Mouse (Mus musculus) kidney, adult 9 months (tissue): ENCODE data around the gene Alkbh3.

Source experiments
- DNase-seq: peaks from one replicate; pipeline ENCODE4 v3.0.0; 2022

Gene Alkbh3

DNA sequence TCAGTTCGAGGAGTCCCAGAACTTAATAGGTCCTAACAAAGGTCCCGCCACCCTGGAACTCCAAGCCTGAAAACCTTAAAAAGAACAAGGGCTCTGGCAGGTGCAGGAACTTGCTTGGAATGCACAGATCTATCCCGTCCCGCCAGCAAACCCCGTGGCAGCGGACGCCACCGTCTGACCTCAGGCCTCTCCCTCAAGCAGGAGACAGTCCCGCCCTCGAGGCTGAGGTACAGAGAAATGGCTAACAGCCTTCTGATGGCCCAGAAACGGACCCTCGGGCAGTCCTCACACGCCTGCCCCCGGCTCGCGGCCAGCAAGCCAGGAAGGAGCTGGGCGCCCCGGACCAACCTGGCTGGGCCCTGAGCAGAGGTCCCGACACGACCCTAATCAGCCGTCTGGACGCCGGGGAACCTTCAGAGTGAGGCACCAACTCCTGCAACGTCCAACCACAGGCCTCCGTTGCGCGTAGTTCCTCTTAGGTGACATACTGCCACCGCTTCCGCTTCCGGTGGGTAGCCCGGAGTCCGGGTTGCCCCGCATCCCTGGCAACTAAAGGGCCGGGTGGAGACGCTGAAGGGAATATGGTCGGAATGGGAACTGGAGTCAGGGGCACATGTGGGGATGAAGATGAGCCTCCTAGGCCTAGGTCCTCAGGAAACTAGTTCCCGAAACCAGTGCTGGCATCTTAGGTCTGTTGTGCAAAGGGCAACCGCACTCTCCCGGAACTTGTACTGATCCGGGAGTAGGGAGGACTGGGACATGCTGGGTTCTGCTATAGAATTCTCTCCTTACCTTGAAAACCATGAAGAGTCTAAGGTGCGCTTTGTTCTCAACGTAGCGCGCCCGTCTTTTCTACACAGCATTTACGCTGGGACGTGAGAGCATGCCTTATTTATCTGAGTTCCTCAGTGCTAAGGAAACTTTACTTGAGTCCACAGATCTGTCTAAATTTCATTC, at the start of gene Alkbh3:
Alkbh3 (minus strand) TSS at position 473 of the 957 bp plus-strand sequence.
- DNase-seq: peak; percentile 93

DNA sequence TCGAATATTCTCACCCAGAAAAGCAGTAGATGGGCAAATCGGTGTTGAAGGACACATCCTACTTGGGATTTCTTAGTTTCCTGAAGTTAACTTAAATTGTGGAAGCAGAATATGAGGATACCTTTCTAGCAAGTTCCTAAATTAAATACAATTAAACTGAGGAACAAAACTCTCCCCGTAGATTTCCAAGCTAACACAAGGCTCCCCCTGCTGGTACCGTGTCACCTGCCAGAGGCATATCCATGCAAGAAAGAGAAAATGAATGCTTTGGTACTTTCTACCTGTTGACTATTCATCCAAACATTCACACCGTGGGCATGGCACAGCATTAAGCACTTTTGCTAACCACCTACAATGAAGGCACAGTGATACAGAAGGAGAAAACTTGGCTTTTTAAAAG, 48.9 kb upstream of the Alkbh3 start:
- peak; percentile 62 for DNase-seq

DNA sequence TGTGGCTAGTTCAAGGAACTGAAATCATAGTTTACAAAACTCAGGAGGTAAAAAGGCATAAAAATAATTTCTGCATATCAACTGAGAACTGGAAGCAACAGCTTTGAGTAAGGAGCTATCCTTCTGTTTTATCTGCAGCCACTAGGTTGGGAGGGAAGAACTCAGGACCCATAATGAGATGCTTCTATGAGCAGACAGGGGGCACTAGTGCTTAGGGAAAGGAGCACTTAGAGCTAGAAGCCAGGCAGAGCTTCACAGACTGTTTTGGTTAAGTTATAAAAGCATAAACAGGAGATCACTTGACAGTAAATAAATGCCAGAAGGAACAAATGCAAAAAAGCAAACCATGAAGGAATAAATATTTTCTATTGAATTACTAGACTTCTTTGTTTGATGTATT, 44.2 kb upstream of the Alkbh3 start:
- peak; percentile 62 for DNase-seq

GRCm38 (mm10) chr2:94051952-94052351, 41.3 kb upstream of the Alkbh3 start:
- no peak for DNase-seq

- no peak for DNase-seq
Observed at GRCm38 (mm10) chr2:94050901-94051300, 40.3 kb upstream of the Alkbh3 start.

- DNase-seq: no peak
Observed at GRCm38 (mm10) chr2:94049471-94050176, 39.0 kb upstream of the Alkbh3 start.

GRCm38 (mm10) chr2:94048733-94049470, 38.3 kb upstream of the Alkbh3 start:
- no peak for DNase-seq

DNA sequence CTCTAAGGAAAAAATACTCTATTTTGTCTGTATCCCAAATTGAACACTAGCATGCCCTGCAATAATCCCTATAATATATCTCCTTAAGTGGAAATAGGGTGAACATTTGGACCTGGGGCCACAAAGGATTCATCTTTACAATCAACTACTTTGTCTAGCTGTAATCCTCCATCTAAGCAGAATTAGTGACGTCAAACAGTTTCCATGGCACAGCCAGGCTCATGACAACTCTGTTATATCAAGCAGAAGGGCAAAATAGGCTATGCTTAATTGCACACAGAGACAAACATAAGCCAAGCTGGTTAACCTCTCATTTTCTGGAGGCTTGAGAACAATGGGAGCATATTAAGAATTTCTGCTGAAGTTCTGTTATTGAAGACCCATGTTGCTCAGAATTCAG, 37.7 kb upstream of the Alkbh3 start:
- no peak for DNase-seq

DNA sequence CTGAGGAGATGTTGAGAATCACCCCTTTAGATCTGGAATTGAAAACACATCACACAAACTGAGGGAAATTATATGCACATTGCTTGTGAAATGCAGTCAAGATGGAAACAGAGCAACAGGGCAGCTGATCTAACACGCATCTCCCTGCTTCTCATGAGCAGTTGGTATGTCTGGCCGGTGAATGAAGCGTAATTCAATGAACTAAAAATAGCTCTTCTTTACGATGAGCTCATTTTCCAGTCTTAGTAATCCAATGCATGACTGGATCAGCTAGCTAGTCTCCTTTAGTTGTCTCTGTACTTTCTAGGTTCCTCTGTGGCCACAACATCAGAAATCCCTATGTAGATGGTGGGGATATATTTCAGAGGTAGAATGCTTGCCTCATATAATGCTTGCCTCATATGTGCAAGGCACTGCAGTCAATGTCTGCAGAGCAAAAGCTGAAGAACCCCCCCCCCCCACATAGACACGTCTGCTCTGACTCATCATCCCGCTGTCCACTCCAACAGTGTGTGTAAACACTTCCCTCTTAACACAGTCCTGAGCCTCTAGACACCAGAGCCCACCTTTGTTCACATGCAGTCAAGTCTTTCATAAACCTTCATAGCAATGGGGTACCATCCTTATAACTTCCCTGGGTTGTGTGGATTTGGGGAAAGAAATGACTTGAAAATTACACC, 34.9 kb upstream of the Alkbh3 start:
- no peak for DNase-seq

DNA sequence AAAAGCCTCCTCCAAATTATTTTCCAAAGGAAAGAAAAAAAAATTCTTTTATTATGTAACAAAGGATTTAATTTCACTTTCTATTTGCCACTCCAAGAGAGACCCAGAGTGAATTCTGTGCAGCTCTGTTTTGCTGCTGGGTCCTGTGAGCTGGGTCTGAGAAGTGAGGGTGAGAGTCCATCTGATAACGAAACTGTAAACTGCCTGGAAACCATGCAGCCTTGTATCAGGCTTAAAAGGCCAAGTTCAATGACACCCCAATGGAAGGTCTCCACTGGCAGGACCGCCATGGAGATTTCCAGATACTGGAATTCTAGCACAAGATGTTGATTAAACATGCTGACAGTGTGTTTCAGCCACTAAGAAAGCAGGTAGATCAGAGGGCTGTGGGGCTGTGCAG, 33.6 kb upstream of the Alkbh3 start:
- DNase-seq: no peak

DNA sequence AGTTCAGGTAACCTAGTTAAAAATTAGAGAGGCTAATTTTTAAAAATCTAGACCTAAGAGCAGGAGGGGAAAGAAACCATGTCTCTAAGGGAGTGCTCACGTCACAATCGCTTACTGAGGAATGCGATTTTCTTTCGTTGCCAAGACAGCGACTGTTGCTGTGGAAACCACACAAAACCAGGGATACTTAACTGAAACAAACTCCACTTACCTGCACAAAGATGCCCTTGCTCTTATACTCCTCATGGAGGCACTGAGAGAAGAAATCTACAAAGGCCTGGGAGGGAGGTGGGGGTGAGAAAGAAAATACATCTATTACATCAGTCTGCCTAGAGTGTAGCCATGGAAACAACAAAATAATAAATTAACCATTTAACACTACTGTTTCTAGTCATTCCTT, 33.1 kb upstream of the Alkbh3 start:
- no peak for DNase-seq

- peak; percentile 53 for DNase-seq
Observed at GRCm38 (mm10) chr2:94042461-94042860, 31.9 kb upstream of the Alkbh3 start.

- no peak for DNase-seq
Observed at GRCm38 (mm10) chr2:94040391-94041125, 30.0 kb upstream of the Alkbh3 start.

DNA sequence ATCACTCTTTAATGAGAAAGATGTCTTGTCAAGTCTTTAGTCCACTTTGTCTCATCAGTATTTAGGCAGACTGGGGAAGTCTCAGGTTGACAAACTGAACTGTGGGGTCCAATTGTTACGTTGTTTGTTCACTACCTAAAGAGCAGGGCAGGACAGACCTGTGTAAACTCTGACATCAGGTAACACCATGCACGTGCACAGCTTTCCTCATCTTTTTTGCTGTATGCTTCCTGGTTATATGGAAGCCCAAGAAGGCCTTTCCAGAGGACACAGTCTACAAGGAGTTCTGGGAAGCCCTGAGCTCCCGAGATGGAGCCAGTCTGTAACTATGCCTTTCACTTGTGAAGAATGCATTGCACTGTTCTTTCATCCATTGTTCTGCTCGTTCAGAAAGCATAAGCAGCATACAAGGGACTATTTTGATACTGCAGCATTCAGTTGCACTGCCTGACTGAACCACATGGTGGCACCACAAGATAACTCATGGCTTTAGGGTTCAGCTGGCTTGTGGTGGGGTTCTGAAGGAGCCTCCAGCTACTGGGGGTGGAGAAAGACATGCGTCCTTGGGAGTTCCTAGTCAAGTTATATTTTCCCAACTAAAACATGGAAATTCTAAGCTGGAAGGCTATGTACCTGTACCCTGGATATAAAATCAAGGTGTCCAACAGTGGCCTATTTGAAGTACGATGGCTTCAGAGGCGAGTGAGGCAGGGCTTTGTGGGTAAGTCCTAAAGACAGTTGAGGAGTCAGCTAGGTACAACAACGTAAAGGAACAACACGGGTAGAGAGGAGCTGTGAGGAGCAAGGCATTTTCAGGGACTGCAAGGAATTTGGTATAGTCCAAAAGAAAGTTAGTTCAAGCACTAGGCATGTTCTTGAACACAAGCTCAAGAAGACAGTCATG, 25.1 kb upstream of the Alkbh3 start:
- DNase-seq: peak; percentile 72

GRCm38 (mm10) chr2:94030602-94031001, 20.0 kb upstream of the Alkbh3 start:
- no peak for DNase-seq

GRCm38 (mm10) chr2:94024637-94025036, 14.0 kb upstream of the Alkbh3 start:
- no peak for DNase-seq

GRCm38 (mm10) chr2:94002331-94002730, 8.3 kb downstream of the Alkbh3 start:
- DNase-seq: peak; percentile 85

DNA sequence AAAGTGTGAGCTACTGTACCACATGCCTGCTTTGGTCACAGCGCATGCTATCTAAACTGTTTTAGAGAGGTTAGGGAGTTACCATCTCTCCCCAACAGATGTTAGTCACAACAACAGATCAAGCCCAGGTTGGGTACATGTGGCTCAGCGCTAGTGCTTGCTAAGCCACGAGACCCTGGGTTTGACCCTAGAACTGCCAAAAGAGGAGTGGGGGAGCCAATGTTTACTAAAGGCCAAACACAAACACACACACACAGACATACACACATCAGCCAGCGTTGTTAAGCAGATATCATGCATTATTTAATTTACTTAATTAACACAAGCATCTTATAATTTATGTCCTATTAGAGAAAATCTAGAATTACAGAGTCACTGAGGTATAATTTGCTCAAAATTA, 8.7 kb downstream of the Alkbh3 start:
- no peak for DNase-seq

DNA sequence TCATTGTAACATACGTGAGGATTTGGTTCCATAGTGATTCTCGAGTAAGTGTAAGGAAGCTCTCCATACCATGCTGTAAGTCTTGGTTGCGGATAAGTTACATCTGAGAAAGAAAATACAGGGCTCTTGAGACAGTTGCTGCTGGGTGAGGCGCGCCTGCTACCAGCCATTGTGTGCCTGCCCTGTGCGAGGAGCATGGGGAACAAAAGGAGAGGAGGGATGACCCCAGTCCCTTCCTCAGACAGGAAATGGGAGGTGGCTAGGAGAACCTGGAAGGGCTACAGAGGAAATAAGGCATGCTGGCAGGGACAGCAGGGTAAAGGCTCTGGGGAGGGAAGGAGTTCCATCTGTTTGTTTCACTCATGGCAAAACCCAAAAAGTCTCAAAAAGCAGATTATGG, 9.2 kb downstream of the Alkbh3 start:
- peak; percentile 43 for DNase-seq

DNA sequence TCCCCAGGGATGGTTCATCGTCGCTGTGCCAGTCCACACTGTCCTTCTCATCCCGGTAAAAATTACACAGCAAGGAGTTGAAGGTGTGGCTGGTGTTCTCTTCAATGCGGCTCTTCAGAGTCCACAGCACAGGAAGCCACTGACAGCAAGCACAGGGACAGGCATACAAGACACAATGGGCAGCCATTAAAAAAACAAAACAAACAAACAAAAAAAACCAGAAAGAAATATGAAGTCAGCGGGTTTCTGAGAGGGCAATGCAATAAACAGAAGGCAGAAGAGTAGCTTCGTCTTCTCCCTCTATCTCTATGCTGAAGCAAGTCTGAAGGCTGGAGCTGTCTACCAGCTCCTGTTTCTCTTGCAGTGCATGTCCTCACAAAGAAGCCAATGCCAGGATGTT, 14.4 kb downstream of the Alkbh3 start, which contains the start of gene Gm27027:
Gm27027 (minus strand) TSS at position 101 of the 400 bp plus-strand sequence.
- no peak for DNase-seq

GRCm38 (mm10) chr2:93992810-93993209, 17.8 kb downstream of the Alkbh3 start:
- DNase-seq: no peak
